Mouse (Mus musculus): ENCODE data around the gene Olfr1425.
"Not testable (repeated sequence)": the region's sequence is repeated elsewhere in the genome, so short reads cannot be mapped to it uniquely, and the experiment has no call there.

Olfr1425 gene

GRCm38 (mm10) chr19:12077631-12078030, at the start of gene Olfr1425:
TSS of gene Olfr1425 (minus strand) at chr19:12077731.
- DNase-seq: not testable (repeated sequence)

- DNase-seq: no peak
Measured at GRCm38 (mm10) chr19:12123103-12123502, 45.6 kb upstream of the Olfr1425 start, which contains the start of gene Olfr76. TSS of gene Olfr76 (minus strand) at chr19:12123203.

DNA sequence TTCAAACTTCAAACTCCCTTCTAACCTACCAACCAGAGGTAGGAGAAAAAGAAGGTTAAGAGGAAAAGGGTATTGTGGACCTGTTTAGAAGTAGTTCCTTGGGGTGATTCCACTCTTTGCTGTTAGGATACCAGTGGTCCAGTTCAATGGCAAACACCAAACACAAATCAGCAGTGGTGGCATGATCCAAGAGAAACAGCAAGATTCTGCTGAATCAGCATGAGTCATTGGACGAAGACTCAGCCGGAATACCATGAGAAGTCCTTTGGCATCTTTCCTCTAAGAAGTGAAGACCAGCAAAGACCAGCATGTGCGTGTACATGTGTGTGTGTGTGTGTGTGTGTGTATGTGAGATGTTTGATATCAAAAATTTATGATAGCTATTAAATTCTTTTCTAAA, 38.9 kb upstream of the Olfr1425 start:
- no peak for DNase-seq

DNA sequence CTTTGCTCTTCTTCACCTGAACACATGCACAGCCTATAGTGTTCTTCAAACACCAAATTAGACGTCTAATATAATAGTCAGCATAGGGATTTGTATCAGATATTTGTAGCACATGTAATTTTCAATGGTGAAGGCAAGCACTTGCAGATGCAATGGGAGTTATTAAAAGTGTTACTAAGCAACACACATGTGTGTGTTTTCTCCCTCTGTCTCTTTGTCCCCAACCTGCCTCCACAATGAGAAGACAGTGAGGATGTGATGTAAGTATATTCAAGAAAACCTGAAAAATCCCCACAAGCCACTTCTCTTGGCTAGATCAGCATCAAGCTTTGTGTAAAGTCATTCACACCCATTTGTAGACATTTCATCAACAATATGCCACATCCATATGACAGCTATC, 38.3 kb upstream of the Olfr1425 start, which contains the start of gene Olfr1428:
Gene Olfr1428 (minus strand): TSS at position 101 of the 400 bp plus-strand sequence.
- no peak for DNase-seq

GRCm38 (mm10) chr19:12113807-12114206, 36.3 kb upstream of the Olfr1425 start:
- no peak for DNase-seq

GRCm38 (mm10) chr19:12104541-12104940, 27.0 kb upstream of the Olfr1425 start:
- DNase-seq: no peak

GRCm38 (mm10) chr19:12103234-12103633, 25.7 kb upstream of the Olfr1425 start, which contains the start of gene Olfr1427:
TSS of gene Olfr1427 (minus strand) at chr19:12103334.
- no peak for DNase-seq

GRCm38 (mm10) chr19:12091913-12092312, 14.4 kb upstream of the Olfr1425 start, which contains the start of gene Olfr1426:
TSS of gene Olfr1426 (minus strand) at chr19:12092013.
- no peak for DNase-seq

GRCm38 (mm10) chr19:12069546-12069945, 8.0 kb downstream of the Olfr1425 start:
- DNase-seq: not testable (repeated sequence)

DNA sequence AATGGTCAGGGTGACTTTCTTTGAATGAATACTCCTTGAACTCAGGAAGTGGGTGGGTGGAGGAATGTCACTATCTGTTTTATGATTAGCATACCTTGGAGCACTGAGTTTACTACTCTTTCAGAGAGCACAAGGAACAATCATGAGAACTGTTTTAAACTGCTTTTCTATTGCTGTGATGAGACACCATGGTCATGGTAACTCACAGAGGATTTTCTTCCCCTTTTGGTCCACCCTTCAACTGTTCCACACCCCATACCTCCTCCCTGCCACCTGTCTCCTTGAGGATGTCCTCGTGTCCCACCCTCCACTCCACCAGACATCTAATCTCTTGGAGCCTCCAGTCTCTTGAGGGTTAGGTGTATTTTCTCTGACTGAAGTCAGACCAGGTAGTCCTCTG, 9.7 kb downstream of the Olfr1425 start:
- DNase-seq: not testable (repeated sequence)

DNA sequence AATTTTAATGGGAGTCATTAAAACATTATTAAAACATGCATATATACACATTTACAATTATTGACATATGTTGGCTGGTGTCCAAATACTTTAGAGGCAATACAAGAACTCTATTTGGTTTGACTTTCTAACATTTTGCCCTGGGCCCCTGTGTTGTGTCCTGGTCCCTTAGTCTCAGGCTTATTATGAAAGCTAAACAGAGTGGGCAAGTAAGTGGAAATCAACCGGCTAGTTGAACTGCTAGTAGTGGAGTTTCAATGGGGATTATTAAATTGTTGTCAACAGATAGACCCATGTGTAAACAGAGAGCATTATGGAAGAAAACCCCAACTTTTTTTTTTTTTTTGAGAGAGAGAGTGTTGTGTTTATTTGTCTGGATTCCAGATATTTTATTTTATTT, 14.9 kb downstream of the Olfr1425 start, which contains the start of gene Olfr1424:
Gene Olfr1424 (minus strand): TSS at position 101 of the 400 bp plus-strand sequence.
- DNase-seq: not testable (repeated sequence)

DNA sequence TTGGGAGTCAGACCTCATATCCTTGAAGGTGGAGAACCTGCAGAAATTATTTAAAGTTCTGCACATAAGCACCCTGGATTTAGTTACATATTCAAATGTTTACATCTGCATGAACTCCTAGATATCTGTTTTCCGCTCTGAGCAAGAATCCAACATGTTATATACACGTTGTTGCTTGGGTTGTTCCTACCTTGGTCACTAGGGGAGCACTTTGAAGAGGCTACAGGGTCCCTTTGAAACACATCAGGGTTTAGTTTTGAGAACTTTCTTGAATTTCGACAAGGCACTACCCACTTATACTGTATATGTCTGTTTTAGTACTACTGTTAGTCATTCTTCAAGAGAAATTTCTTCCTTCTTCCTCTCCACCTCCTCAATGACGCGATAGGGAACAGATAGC, 34.4 kb downstream of the Olfr1425 start:
- no peak for DNase-seq

DNA sequence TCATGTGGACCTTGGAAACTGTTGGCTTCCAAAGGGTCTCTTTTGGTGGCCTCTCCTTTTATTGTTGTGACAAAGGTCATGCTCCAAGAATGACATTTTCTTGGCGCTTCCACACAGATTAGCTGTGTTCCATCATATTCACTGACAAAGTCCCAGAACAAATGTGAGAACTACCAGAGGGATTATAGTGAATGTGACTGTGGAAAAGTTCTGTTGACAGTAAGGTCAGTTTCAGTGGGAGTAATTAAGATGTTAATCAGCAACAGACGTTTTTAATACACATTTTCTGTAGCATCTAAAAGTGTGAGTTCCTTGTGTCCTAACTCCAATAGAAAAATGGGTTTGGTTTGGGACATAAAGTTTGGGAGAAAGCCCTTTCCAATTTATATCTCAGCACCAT, 36.3 kb downstream of the Olfr1425 start, which contains the start of gene Olfr1423:
Gene Olfr1423 (minus strand): TSS at position 101 of the 400 bp plus-strand sequence.
- DNase-seq: no peak

- no peak for DNase-seq
Measured at GRCm38 (mm10) chr19:12037727-12038126, 39.8 kb downstream of the Olfr1425 start.

DNA sequence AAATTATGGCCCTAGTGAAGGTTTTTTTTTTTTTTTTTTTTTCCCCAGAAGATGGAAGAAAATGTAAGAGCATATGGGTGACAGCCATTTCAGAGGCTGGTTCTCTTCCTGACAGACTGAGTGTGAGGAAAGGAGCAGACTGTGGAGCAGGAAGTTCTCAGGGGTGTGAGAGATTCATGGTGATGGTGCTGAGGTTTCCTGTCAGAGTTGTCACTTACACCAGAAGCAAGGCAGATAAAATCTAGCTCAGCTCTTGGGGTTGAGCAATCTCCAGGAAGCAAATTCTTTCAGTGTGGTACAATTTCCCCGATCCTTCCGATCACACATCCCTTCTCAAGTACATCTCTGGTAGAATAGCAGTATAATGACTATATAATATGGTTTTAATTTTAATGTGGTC, 50.9 kb downstream of the Olfr1425 start:
- no peak for DNase-seq

DNA sequence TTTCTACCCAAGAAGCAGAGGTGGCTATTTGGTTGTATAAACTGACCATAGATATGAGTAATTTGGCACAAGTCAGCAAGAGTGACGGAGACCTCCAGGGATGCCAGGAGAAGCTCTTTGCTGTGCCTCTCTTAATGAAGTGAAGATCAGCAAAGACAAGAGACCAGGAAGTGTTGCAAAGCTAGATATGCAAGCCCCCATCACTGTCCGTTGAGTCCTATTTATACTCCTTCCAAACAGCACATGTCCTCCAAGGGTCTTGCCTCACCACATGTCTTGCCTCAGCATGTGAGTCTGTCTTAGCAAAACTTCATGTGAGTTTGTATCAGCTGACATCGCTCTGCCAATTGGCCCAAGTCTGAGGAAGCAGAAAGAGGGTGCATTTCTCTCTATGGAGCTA, 52.2 kb downstream of the Olfr1425 start:
- no peak for DNase-seq

- DNase-seq: no peak
Measured at GRCm38 (mm10) chr19:12024149-12024548, 53.4 kb downstream of the Olfr1425 start.

Data from cerebellum, adult 8-10 months (tissue).